Mouse (Mus musculus): ENCODE measurements around the gene Mpp3. TPM values are rescaled to one million over a fixed set of nuclear protein-coding genes. Genes with fewer than 3 reads are reported as not detected.

Gene Mpp3
- total RNA-seq, 2 experiments from 2014 or later = 26.4 to 33.6 TPM

DNA sequence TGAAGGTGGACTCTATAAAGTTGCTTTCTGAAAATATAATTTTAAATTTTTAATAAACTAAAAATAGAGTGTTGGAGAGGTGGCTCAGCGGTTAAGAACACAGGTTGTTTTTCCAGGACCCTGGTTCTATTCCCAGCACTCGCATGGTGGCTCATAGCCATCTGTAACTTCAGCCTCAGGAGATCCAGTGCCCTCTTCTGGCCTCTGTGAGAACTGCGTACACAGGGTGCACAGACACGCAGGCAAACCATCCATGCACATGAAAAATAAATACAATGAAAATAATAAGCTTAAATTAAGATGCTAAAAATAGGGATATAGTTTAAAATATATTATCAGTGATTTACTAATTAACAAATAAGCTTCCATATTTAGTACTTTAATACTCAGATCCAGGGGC, 12.4 kb upstream of the Mpp3 start:
- intact Hi-C loops (cut with DNase I) = no loop called here
- no peak for DNase-seq

DNA sequence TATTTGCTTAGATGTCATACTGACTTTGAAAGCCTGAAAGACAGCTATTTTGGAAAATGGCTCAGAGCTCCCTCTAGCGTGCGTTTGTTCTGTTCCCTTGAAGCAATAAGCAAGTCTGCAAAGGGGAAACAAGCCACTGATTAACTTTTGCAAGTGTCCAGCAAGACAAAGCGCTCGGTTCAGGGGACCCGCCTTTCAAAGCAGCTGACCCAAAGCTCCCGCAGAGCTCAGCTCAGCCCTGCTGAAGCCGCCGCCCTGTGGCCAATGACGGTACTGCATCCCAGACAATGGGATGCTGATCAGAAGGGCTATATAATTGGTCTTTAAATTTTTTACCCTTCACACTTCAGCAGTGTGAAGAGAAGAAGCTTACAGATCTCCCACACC, 11.9 kb upstream of the Mpp3 start:
- intact Hi-C loops (cut with DNase I) = no loop called here
- peak; percentile 85 for DNase-seq

DNA sequence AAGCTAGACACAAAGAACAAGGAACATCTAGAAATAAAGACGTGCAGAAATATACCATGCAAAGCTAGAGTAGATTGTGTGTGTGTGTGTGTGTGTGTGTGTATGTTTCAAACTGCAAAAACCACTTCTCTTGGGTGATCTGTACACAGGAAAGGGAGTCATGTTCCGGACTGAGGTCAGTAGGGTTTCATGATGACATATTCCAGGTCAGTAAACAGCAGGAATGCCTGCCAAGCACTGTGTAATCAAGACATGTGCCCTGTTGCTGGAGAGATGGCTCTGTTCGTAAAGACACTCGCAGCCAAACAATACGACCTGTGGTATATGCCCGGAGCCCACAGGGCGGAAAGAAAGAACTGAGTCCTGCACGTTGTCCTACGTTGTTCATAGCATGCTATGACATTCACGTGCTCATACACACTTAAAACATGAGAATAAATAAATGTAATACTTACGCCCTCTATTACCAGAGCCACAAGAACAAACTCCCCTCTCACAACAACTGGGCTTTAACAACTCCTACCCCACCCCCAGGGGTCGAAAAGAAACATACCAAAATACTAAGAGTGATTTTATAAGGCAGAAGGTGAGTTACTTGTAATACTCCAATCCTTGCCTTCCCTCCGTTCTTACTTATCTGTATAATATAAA, 11.4 kb upstream of the Mpp3 start:
- no peak for DNase-seq
- intact Hi-C loops (cut with DNase I) = no loop called here

DNA sequence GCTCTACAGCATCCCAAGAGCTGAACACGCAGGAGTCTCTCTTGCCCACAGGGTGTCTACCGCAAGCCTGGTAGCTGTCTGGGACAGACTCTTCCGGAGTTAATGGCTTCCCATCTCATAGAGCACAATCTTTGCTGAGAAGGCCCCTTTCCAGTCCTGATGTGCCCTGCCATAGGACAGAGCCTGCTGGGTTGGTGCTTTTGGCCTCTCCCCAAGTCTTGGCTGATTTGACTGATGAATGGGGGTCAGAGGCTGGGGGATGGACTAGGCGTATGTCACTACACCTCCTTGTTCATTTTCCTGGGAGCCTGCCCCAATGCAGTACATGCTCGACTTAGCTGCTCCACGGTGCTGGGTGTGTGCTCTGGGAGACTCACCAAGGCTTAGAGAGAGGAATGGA, 9.5 kb upstream of the Mpp3 start:
- no peak for DNase-seq
- intact Hi-C loops (cut with DNase I) = loop anchor here (1.0 kb wide), 1 partner anchor 51 kb away; no protein-coding TSS in a partner anchor

DNA sequence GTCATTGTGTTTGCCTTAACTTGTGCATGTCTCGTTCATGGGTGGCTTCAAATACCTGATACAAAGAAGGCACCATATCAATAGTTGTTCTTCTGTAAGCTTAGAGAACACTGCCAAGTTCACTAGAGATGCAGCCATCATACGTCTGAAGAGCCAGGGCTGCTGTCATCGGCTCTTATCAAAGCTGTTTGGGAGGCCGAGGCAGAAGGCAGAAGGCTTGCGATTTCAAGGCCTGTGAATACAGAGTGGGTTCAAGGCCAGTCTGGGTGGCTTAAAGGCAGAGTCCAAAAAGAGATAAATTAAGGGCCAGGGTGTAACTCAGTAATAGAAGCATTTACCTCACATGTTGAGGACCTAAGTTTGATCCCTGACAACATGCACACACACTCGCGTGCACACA, 8.1 kb upstream of the Mpp3 start:
- no peak for DNase-seq
- intact Hi-C loops (cut with DNase I) = no loop called here

DNA sequence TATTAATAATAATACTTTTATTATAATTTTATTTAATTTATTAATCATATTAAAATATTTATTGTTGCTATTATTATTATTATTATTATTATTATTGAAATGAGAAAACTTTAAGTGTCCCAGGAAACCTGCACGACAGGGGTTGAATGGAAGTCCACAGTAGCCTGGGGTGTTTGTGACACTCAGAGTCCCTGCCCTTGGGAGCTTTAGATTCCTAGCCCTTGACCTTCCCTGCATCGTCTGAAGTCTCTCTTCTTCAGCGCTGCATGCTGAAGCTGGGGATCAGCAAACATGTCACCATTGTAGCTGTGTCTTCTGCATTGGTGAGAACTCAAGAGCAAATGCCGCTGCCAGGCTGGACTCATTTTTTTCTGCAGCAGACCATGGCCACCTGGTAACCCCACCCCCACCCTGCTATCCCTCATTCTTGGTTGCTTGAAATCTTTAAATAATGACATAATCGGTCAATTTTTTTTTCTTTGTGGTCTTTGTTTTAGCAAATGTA, 7.2 kb upstream of the Mpp3 start:
- intact Hi-C loops (cut with DNase I) = no loop called here
- DNase-seq = no peak

DNA sequence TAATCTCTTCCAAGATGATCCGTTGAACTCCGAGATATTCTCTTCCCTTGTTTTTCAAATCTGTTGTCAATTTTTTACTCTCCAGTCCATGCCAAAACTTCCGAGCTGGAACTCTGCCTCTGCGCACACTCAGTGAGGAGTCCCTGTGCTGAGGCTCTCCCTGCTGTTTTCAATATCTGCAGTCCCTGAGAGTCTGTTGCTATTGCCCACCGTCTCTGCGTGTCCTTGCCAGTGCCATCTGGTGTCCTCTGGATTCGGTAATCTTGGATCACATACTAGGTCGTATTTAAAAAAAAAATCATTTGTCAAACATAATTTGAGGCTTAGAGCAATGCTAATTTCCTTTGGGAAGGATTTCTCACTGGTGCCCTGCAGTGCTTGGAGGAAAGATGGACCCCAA, 6.6 kb upstream of the Mpp3 start:
- intact Hi-C loops (cut with DNase I) = no loop called here
- no peak for DNase-seq

DNA sequence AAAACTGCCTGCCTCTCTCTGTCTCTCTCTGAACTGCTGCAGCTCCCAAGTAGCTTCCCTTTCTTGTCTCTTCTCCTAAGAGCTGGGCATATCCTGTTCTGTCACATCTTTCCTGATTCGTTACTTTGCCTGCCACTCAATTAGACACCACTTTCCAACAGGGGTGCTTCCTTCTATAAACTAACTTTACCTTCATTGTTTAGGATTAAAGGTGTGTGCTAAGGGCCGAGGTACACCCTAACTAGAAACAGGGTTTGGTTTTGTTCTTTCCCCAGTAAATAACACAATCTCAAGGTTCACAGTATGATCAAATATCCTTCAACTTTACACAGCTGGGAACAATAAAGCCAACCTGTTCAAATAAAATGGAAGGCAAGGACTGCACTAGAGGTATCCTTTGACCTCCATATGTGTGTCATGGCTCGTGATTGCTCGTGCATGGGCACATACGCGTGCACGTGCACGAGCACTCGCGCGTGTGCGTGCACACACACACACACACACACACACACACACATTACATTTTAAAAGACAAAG, 4.9 kb upstream of the Mpp3 start:
- no peak for DNase-seq
- intact Hi-C loops (cut with DNase I) = no loop called here

DNA sequence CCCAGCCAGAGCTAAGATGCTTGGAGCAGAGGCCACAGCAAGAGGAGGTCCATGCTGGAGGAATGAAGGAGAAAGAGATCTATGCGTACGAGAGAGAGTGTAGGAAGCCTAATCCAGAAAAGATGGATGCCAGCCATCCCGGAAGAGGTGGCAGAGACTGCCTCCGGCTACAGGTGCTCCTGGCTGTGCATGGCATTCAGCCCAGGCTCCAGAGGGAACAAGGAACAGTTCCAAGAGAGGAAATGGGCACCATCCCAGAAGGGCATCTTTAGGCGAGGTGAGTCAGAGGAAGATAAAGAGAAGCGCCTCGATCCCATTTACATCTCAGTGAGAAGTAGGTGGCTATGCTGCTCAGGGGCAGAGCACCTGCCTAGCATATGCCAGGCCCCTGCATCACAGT, 2.9 kb upstream of the Mpp3 start:
- DNase-seq = no peak
- intact Hi-C loops (cut with DNase I) = no loop called here

DNA sequence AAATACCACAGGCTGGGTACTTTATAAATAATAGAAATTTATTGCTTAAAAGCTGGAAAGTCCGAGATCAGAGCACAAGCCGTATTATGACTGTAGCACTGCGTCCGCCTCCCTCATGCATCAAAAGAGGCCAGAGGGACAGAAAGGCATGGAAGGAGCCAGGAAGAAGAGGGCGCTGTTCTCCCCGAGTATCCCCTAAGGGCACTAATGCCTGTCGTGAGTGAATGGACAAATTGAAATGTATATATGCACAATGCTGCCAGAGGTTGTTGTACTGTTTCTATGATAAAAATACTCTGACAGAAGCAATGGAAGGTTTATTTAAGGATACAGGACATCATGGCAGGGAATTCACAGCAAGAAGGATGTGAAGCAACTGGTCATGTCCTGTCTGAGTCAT, 1.7 kb upstream of the Mpp3 start:
- no peak for DNase-seq
- intact Hi-C loops (cut with DNase I) = no loop called here

DNA sequence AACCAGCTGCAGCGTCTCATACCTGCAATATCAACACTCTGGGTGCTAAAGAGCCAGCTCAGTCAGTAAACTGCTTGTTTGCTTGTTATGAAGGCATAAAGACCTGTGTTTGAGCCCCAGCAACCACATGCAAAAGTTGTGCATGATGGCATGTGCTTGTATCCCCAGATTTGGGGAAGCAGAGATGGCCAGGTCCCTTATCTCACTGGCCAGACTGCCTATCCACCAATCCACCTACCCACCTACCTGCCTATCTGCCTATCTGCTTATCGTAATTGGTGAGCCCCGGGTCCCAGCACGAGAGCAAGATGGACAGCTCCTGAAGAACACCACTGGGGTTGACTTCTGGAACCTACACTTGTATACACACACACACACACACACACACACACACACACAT, 1.0 kb upstream of the Mpp3 start:
- intact Hi-C loops (cut with DNase I) = no loop called here
- no peak for DNase-seq

DNA sequence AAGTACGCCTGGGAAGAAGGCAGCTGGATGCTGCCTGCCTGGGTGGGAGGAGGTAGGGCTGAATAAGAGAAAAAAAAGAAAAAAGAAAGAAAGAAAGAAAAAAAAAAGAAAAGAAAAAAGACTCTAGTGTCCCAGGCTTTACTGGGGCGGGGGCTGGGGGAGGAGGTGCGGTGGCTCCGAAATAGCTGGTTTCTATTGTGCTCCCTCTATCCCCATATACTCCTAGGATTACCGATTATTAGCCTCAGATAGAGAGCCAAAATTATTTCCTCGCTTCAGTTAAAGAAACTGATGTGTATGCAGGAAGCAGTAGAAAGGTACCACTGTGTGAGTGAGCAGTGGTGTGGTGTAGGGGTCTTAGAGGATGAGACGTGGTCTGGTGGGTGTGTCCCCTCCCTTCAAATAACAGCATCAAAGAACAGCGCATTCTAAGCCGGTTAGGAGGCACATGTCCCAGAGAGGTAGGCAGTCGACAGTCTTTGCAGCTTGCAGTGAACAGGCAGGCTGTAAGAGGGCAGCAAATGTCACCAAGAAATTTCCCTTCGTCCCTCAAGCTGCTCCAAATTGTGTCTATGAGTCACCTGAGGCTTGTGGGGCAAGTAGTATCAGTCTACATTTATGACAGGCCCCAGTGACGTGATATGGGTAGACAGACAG, 772 bp downstream of the Mpp3 start:
- intact Hi-C loops (cut with DNase I) = no loop called here

DNA sequence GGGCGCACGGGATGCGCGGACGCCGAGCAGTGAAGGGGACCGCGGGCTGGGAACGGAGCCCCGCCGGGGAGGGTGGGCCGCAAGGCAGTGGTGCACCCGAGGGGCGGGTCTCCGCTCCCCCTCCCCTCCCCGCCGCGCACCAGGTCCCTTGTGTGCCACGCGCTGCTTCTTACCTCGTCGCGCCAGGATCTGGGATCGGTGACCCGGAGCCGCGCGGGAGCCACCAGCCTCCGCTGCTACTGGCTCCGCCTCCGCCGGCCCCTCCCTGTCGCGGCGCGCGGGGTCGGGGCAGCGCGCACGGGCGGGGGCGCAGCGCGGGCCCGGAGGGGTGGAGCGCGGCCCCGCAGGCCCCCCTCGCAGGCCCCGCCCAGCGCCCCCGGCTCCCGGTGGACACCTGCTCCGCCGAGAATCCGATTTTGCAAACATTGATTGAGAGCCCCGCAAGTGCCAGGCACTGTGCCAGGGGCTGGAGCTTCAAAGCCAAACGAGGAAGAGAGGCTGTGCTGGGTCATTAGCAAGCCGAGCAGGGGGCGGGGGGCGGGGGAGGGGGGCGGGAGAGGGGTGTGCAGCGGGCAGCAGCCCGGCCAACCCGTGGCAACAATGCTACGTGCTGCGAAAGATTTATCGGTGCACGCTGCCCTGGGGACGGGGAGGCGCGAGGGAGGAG, 1.4 kb downstream of the Mpp3 start:
- intact Hi-C loops (cut with DNase I) = no loop called here
- peak; percentile 49 to 61 for DNase-seq

More for the DNA sequence above, 772 bp downstream of the Mpp3 start:
- DNase-seq = no peak

DNA sequence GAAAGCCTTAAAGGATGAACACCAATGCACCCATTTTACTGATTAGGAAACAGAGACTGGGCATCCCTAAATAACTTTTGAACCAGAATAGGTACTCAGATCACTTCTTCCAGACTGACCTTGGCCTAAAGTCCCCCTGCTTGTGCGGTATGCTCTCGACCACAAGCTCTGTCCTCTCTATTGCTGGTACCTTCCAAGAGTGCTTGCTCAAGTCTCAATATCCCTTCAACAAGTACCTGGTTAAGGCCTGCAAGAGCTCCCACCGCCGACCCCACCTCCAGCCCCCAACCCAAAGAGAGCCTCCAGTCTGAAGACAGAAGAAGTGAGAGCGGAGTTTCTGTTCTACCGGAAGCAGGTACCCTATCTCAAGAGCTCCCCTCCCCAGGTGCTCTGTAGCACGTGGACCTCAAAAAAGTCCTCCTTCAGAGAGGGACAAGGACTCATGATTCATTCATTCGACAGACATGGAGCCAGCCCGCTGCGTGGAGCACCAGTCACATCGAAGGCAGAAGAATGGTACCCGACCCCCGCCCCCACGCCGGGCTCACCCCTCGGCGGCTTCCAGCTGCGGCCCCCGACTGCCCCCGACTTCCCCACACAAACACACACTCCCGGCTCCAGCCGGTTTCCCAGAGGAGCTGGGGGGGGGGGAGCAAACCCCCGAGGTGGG, 2.1 kb downstream of the Mpp3 start:
- intact Hi-C loops (cut with DNase I) = no loop called here
- no peak for DNase-seq

DNA sequence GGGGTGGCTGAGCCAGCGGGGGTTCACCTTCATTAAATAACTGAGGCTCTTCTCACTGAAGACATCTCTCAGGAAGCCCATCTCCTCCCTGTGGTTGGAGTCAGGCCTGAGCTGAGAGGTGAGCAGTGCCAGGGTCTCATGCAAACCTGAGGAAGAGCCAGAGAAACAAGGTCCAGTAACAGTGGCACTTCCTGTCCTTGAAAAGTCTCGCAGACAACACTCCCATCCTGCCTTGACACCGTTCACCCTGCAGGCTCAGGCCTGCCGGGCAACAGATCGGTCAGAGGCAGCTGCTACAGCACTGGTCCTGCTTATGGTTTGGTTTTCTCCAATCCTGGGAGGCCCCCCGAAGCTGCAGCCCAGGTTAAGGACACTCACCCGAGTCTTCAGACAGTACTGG, 2.9 kb downstream of the Mpp3 start:
- intact Hi-C loops (cut with DNase I) = no loop called here
- no peak for DNase-seq

DNA sequence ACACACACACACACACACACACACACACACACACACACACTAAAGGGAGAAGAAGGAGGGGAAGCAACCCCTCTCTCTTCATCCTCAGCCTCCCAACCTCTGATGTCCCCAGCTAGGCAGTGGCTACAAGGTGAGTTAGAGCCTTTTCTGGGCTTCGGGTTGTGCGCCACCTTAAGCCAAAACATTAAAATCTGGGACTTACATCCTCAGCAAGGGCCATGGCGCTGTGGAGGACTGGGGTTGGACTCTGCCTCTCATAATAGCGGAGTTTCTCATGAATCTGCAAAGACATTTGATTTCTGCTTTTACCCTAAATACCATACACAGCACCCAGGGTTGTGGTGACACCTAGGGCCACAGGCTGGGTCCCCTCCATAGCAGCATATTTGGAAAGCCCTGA, 3.4 kb downstream of the Mpp3 start:
- intact Hi-C loops (cut with DNase I) = no loop called here
- no peak for DNase-seq

DNA sequence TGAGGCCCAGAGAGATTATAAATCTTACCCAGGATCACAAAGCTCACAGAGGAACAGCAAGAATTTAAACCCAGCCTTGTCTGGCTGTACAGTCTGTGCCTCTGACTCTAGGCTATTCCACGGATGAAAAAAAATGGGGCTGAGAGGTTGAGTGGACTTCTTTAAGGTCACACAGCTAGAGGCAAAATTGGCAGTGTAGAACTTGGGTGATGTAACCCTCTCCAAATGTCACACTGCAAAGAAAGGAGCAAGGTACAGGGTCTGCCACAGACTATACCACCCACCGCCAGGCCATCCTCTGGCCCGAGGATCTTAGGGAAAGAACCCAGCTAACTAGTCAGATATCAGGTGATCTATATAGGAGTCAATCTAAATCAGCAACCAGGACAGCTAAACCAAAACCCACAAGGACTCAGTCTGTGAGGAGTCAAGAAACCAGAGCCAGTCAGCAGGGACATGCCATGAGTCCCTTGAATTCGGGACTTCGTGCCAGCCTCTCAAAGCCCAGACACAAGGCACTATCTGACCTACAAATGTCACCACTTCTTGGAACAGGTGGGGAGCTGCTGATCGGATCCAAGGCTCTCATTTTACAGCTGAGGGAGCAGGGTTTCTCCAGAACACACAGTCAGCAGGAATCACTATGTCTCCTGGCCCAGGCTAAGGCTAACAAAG, 4.0 kb downstream of the Mpp3 start:
- intact Hi-C loops (cut with DNase I) = no loop called here
- DNase-seq = peak in 1 of 2 experiments; percentile 57

DNA sequence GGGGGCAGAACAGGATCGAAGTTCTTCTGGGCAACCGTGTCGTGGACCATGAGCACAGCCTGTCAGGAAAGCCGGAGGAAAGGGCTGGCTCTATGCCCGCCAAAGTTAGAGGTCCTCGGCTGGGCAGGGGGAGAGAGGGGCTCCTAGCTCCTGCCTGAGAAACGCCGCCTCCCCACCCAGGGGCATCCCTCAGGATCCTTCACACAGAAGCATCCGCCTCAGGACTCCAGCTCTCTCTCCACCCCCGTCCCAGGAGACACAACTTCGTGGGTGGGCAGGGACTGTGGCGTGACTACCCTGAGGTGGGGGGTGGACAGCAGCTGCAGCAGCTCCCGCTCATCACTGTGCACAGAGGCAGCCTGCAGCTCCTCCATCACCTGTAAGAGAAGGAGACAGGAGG, 4.9 kb downstream of the Mpp3 start:
- intact Hi-C loops (cut with DNase I) = no loop called here
- no peak for DNase-seq

DNA sequence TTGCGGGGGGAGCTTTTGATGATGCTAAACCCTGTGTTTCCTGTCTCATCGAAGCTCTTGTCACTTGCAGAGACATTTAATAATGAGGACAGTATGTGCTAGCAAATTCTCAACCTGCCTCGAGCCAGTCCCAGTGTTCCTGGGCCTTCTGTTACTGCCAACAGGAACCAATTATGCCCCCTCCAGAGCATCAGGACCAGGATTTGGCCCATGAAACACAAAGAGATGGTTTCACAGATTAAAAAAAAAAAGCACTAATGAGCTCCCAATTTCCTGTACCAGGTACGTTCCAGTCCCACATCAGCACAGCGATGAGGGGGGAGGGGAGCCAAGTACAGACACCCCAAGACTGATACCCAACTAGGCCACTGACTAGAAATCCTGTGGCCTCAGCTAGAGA, 7.1 kb downstream of the Mpp3 start:
- intact Hi-C loops (cut with DNase I) = no loop called here
- no peak for DNase-seq

DNA sequence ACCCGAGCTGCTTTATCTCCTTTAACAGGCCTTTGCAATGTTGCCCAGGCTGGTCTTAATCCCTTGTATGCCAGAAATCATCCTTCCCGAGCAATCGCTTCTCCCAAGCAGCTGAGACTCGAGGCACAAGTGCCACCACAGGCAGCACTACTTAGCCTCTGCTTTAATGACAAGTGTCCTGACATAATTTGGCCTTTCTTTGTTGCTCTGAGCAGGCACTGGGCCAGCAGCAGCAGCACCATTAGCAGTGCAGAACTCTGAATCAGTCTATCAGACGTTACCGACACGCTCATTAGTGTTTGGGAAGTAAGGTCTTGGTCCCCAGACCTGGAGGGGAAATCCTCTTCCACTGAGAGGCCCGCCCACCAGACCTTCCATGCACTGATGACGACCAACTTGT, 8.5 kb downstream of the Mpp3 start:
- intact Hi-C loops (cut with DNase I) = no loop called here
- no peak for DNase-seq

DNA sequence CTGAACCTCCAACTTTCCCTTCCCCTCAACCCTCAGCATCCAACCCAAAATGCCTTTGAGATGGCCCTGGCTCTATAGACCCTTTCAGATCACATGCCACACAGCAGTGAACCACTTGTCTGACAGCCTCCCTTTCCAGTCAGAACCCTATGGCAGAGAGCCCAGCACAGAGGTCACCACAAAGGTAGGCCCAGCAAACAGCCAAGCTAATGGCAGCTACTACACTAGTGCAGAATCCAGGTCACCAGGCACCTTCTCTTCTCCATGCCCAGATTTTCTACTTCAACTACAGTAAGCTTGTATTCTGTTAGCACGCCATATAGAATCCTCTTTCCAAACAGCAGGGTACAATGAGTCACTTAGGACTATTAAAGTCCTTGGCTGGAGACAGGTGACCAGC, 12.1 kb downstream of the Mpp3 start:
- intact Hi-C loops (cut with DNase I) = no loop called here
- no peak for DNase-seq

Data from gastrocnemius, postnatal 36 days (tissue).